Mouse (Mus musculus) bone marrow, adult 2 months (tissue): ENCODE data around the gene Amdhd2.

Experiments
- CTCF ChIP-seq: fragments of 200-500 bp; IDR thresholded peaks from 2 replicates; pipeline ENCODE4 v1.5.1; 2011; ENCODE audit warnings: low read length, control low read depth; ENCODE audit not compliant: control insufficient read depth, insufficient read depth
- POLR2A ChIP-seq: fragments of 200-500 bp; IDR thresholded peaks from 2 replicates; pipeline ENCODE4 v1.6.1; 2011; ENCODE audit warnings: low read depth, mild to moderate bottlenecking, control low read depth, low read length, borderline replicate concordance; ENCODE audit not compliant: control insufficient read depth

GRCm38 (mm10) chr17:24154463-24154862, 9.1 kb downstream of the Amdhd2 start:
- TF ChIP-seq CTCF (no peak), POLR2A (no peak)
